Mouse (Mus musculus) embryonic facial prominence, embryonic 11.5 days (tissue): ENCODE measurements around the gene Sox6. TPM values are rescaled to one million over a fixed set of nuclear protein-coding genes. Genes with fewer than 3 reads are reported as not detected.

ENCODE experiments used
- ATAC-seq: fragments of 200-750 bp; cut with Nextera tagmentation; replicated peaks from 2 replicates; pipeline ENCODE4 v1.8.0; 2017; ENCODE audit warnings: low read depth; ENCODE audit not compliant: insufficient number of reproducible peaks, low FRiP score, low TSS enrichment
- DNase-seq: peaks from one replicate; pipeline ENCODE4 v3.0.0-alpha.2; 2015; ENCODE audit warnings: low spot score
- H3K27ac ChIP-seq: fragments of 300-500 bp; sonication (generic); replicated peaks from 2 replicates; pipeline ENCODE4 v1.5.1; 2014; ENCODE audit warnings: mild to moderate bottlenecking, low read depth, low read length, control low read depth
- H3K27me3 ChIP-seq: fragments of 300-500 bp; sonication (generic); 2 replicates; pipeline ENCODE4 v1.6.1; 2014; ENCODE audit warnings: mild to moderate bottlenecking, low read length, moderate library complexity, mixed read lengths; ENCODE audit not compliant: control insufficient read depth, insufficient read depth
- H3K36me3 ChIP-seq: fragments of 300-500 bp; sonication (generic); replicated peaks from 2 replicates; pipeline ENCODE4 v1.6.1; 2014; ENCODE audit warnings: low read depth, mild to moderate bottlenecking, low read length, moderate library complexity, mixed read lengths; ENCODE audit not compliant: control insufficient read depth, insufficient read depth
- H3K4me1 ChIP-seq: fragments of 300-500 bp; sonication (generic); 2 replicates; pipeline ENCODE4 v1.6.1; 2014; ENCODE audit warnings: low read length, mixed read lengths; ENCODE audit not compliant: control insufficient read depth, insufficient read depth
- H3K4me2 ChIP-seq: fragments of 300-500 bp; sonication (generic); 2 replicates; pipeline ENCODE4 v1.6.1; 2014; ENCODE audit warnings: low read depth, mild to moderate bottlenecking, control low read depth, low read length, moderate library complexity
- H3K4me3 ChIP-seq: fragments of 300-500 bp; sonication (generic); 2 replicates; pipeline ENCODE4 v1.5.1; 2014; ENCODE audit warnings: low read depth, low read length, control low read depth
- H3K9ac ChIP-seq: fragments of 300-500 bp; sonication (generic); replicated peaks from 2 replicates; pipeline ENCODE4 v1.6.1; 2014; ENCODE audit warnings: mild to moderate bottlenecking, control low read depth, low read length
- H3K9me3 ChIP-seq: fragments of 300-500 bp; sonication (generic); replicated peaks from 2 replicates; pipeline ENCODE4 v1.6.1; 2016; ENCODE audit warnings: mild to moderate bottlenecking, low read length, inconsistent platforms, mixed read lengths; ENCODE audit not compliant: control insufficient read depth
- WGBS: fragments of 180-500 bp; shearing (Covaris S2); extraction: QIAGEN DNeasy Blood & Tissue Kit; methylation state at CpG from one replicate; pipeline ENCODE4 v1.1.7; 2014; 5-methylcytosine and 5-hydroxymethylcytosine counted together
- polyA plus RNA-seq: library from polyadenylated mRNA; unstranded; fragments of >200 nt; fragmentation: Nextera tagmentation; extraction: Ambion mirVana; gene quantifications from 2 replicates; pipeline ENCODE4 v1.2.1, GENCODE M21; 2014

Gene Sox6
- polyA plus RNA-seq, 1 experiment from 2014 or later: 29.2 TPM

DNA sequence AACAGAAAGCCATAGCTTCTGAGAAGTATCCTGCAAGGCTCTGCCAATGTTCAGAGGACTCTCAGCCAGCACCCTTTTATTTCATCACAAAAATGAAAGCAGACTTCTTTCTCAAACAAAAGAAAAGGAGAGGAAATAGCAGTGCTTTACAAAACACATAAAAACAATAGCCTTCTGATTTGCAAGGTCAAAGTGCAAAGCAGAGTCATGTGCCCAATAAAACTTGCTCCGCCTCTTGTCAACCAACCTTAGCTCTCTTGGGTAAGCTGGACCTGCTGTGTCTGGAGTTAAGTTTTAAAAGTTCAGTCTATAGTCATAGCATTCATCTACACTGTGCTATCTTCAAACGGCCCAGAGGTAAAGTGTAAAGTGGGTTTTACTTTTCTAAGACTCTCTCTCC lies 170.1 kb downstream of the Sox6 start:
- Histone ChIP-seq H3K4me1 (no peaks in the 10 kb centered on the region), H3K36me3 (no peaks in the 10 kb centered on the region), H3K9ac (no peak overlapping the region), H3K27me3 (no peaks in the 10 kb centered on the region), H3K4me2 (no peak overlapping the region), H3K9me3 (no peaks in the 10 kb centered on the region), H3K27ac (no peak overlapping the region), H3K4me3 (no peak overlapping the region)
- no peak for ATAC-seq
- no peak for DNase-seq
- 71% methylated on average over 2 of the region's 2 CpGs for WGBS

DNA sequence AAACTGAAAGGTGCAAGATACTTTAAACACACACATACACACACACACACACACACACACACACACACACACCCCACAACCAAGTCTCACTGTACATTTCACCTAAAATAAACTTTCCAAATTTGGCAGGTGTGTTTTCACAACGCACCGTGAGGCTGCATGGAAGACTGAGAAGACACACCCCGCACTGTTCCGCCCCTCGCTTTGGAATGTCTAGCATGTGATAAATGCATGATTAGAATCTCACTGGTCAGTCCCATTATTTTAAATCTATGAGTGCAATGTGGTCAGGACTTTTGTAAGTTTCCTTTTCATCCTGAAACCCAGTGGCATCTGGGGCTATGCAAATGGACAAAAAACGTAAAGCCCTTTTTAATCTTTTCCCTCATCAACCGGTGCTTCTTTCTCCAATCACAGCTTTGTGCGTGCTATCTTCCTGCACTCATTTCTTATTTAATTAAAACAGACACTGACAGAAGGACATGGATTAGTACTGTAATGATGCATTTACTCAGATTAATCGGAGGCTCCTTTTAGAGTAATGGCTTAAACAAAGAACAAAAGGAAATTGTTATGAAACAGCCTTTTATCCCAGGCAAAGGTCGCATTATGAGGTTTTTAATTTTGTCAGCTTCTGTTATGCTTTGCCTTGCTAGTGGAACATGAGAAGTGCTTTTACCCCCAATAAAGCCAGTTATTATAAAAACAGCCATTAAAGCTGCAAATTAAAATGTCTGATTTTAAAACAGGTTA lies 170.9 kb downstream of the Sox6 start:
- Histone ChIP-seq H3K27ac (no peak overlapping the region), H3K4me2 (no peak overlapping the region), H3K9me3 (no peaks in the 10 kb centered on the region), H3K4me3 (no peak overlapping the region), H3K4me1 (no peaks in the 10 kb centered on the region), H3K9ac (no peak overlapping the region), H3K36me3 (no peaks in the 10 kb centered on the region), H3K27me3 (no peaks in the 10 kb centered on the region)
- ATAC-seq (no peak), DNase-seq (no peak)
- WGBS: 24% methylated on average over 10 of the region's 10 CpGs

DNA sequence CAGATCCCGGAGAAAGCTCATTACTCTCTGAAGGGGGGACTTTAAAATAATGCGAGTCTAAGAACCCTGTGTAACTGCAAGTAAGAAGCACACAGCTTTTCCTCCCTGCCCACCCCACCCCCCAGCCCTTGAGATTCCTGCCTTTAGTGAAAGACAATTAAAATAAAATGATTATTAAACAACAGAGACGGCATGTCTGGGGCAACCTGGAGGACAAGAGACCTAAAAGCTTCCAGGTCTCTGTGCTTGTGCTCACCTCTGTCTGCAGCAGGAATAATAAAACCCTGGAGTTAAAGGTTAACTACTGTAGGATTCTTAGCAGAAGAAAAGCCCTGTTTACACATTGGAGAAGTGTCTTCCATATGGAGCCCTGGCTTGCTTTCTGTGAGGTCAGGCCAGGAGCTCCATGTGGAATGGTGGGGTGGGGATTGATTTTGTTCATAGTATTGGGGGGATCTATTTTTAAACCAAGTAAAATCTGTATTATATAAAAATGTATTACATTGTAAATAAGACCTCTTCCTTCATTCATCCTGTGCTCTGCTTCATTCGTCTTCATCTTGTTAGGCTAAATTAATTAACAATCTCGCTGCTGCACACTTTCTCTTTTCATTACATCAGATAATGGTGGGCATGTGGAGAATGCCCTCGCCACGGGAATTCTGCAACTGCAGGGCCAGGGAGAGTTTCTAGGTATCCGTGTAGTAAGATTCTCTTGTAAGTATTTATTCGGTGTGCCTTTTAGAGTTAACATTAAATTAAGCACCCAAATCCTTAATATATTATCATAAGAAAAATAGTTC lies 171.7 kb downstream of the Sox6 start:
- Histone ChIP-seq H3K4me3 (no peak overlapping the region), H3K36me3 (no peaks in the 10 kb centered on the region), H3K27ac (no peak overlapping the region), H3K9ac (no peak overlapping the region), H3K9me3 (no peaks in the 10 kb centered on the region), H3K4me2 (no peak overlapping the region), H3K27me3 (no peaks in the 10 kb centered on the region), H3K4me1 (no peaks in the 10 kb centered on the region)
- WGBS: 28% methylated on average over 9 of the region's 9 CpGs
- ATAC-seq: no peak
- DNase-seq: no peak

DNA sequence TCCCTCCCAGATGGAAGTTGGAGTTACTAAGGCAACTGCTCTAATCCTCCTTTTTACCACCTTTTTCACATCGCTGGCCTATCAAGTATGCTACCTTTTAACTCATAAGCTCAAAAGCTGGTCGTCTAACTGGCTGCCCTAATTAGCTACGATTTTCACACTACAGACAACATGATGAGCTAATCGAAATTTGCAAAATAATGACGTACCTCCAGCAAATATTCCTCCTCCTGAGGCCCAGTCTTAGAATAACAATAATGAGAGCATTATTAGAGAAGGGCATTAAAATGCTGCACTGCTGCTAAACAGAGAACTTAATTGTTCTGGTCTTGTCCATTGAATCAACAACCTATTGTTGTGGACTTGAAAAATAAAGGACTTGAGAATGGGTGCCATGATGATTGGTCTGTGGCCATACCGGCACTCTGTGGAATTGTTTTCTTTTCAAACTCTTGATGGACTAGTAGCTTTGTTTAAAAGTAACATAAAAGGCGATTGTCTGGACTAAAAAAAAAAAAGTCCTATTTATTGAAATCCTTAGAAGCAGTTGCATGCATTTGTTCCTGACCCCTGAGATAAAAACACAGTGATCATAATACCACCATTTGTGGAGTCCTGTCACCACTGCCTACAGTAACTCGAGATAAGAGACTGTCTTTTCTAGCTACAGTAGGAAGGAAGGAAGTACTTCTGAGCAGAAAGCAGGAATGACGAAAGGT lies 172.5 kb downstream of the Sox6 start:
- 14% methylated on average over 9 of the region's 9 CpGs for WGBS
- peak; percentile 41 for DNase-seq
- Histone ChIP-seq H3K9ac (no peak overlapping the region), H3K9me3 (no peaks in the 10 kb centered on the region), H3K4me2 (no peak overlapping the region), H3K36me3 (no peaks in the 10 kb centered on the region), H3K4me3 (no peak overlapping the region), H3K4me1 (no peaks in the 10 kb centered on the region), H3K27me3 (no peaks in the 10 kb centered on the region), H3K27ac (no peak overlapping the region)
- 0 out of 2 replicates have a peak, but pooled peaks have one; percentile 62 for ATAC-seq

DNA sequence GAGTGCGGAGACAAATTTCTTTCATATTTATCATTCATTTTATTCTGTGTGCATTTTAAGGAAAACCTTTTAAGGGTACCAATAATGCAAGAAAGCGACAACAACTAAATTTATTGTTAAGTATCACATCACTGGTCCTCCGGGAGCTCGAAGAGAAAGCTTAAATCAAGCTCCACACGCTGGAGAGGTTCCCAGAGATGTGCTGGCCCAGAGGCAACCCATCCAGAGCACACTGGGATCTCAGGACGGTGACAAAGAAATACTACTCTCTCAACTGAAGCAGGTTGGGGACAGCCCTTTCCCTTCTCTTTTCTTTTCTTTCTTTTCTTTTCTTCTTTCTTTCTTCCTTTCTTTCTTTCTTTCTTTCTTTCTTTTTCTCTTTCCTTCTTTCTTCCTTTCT lies 173.4 kb downstream of the Sox6 start:
- Histone ChIP-seq H3K4me3 (no peak overlapping the region), H3K4me1 (no peaks in the 10 kb centered on the region), H3K9ac (no peak overlapping the region), H3K9me3 (no peaks in the 10 kb centered on the region), H3K4me2 (no peak overlapping the region), H3K27me3 (no peaks in the 10 kb centered on the region), H3K27ac (no peak overlapping the region), H3K36me3 (no peaks in the 10 kb centered on the region)
- WGBS: 52% methylated on average over 6 of the region's 6 CpGs
- ATAC-seq (no peak), DNase-seq (no peak)

DNA sequence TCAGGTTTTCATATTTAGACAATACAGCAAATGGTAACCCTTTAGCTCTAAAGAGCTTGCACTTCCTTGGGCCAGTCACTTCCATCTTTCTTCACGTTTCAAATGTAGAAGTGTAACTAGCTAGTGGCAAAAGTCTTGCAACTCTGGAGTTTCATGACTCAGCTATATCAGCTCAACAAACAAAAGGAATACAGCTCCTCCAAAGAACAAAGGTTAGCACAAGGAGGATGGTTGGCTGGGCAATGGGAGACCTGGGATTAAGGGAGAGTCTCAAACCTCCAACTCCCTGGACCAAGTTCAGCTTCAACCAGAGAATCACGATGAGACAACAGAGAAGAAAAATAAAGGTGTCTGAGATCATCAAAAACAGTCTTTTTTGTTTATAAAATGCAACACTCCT lies 174.2 kb downstream of the Sox6 start:
- no peak overlapping the region for H3K4me3 ChIP-seq
- no peaks in the 10 kb centered on the region for H3K36me3 ChIP-seq
- H3K9ac ChIP-seq: no peak overlapping the region
- 36% methylated on average over 2 of the region's 2 CpGs for WGBS
- H3K4me1 ChIP-seq: no peaks in the 10 kb centered on the region
- no peak for DNase-seq
- no peak overlapping the region for H3K27ac ChIP-seq
- no peak for ATAC-seq
- H3K4me2 ChIP-seq: no peak overlapping the region
- H3K9me3 ChIP-seq: no peaks in the 10 kb centered on the region
- H3K27me3 ChIP-seq: no peaks in the 10 kb centered on the region

DNA sequence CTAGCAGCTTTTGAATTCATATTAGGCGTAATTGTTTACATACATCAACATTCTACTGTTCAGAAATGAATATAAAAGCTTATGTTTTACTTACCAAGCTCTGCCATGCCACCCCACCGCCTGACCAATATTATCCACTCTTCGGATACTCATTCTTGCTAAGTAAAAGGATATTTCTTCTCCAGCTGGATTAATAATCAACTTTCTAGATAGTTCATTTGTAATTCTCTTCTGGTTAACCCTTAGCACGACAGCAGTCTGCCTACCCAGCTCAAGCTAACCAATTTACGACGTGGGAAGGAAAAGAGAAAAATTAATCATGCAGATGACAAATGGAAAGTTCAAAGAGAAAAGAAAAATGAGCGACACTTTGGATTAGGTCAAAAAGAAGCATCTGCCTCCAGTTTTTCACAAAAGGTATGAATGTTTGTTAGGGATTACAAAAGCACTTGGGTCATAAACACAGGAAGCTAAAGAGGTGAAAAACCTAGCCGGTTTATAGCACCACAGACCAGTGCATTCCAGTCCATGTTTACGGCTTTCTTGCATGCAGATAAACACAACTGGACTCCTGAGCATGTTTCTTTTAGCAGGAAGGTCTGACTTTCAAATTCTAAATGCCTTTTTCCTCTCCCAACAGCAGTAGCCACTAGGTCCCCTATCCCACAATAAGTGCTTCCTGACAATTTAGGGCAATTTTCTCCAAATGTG lies 178.8 kb downstream of the Sox6 start:
- ATAC-seq (no peak), DNase-seq (no peak)
- no peaks in the 10 kb centered on the region for H3K9me3 ChIP-seq
- no peaks in the 10 kb centered on the region for H3K27me3 ChIP-seq
- WGBS: 67% methylated on average over 9 of the region's 9 CpGs
- H3K4me1 ChIP-seq: no peaks in the 10 kb centered on the region
- no peak overlapping the region for H3K4me2 ChIP-seq
- no peaks in the 10 kb centered on the region for H3K36me3 ChIP-seq
- H3K9ac ChIP-seq: no peak overlapping the region
- H3K27ac ChIP-seq: no peak overlapping the region
- no peak overlapping the region for H3K4me3 ChIP-seq
